Mouse (Mus musculus) gastrocnemius, postnatal 14 days (tissue): ENCODE data around the gene Gm9573. TPM values are rescaled to one million over a fixed set of nuclear protein-coding genes. Genes with fewer than 3 reads are reported as not detected.

Source experiments
- DNase-seq: peaks from one replicate; pipeline ENCODE4 v3.0.0; 2021; ENCODE audit warnings: mixed read lengths
- intact Hi-C: fragments of 180-260 bp; cut with DNase I; formaldehyde crosslinking; loops from one replicate; pipeline ENCODE4 v1.15.1; 2025; ENCODE audit warnings: low total_unique reads
- long read RNA-seq, 2 experiments: library from polyadenylated mRNA; stranded (forward); transcript quantifications; one replicate each; pipeline ENCODE4 v2.0.0; 2021
- total RNA-seq, 2 experiments: library from RNA; stranded (reverse); gene quantifications; 2 replicates each; pipeline ENCODE4 v1.2.3; 2021

The Gm9573 gene
- total RNA-seq = not detected
- long read RNA-seq, experiment 1 = 0 reads
- long read RNA-seq, experiment 2 = 0 reads

GRCm38 (mm10) chr17:35626537-35626936 lies at the start of gene Gm9573:
Gene Gm9573, minus strand, starts transcription at chr17:35626637.
- intact Hi-C loops = no loop called here
- no peak for DNase-seq

- intact Hi-C loops = no loop called here
- peak; percentile 88 for DNase-seq
These were observed 47.1 kb upstream of the Gm9573 start, which contains the start of gene Gtf2h4 for GRCm38 (mm10) chr17:35673416-35674035. Gene Gtf2h4, minus strand, starts transcription at chr17:35673739.

- intact Hi-C loops = no loop called here
- no peak for DNase-seq
These were observed 46.1 kb upstream of the Gm9573 start for GRCm38 (mm10) chr17:35672527-35672926.

GRCm38 (mm10) chr17:35671846-35672245 lies 45.4 kb upstream of the Gm9573 start:
- no peak for DNase-seq
- intact Hi-C loops = no loop called here

DNA sequence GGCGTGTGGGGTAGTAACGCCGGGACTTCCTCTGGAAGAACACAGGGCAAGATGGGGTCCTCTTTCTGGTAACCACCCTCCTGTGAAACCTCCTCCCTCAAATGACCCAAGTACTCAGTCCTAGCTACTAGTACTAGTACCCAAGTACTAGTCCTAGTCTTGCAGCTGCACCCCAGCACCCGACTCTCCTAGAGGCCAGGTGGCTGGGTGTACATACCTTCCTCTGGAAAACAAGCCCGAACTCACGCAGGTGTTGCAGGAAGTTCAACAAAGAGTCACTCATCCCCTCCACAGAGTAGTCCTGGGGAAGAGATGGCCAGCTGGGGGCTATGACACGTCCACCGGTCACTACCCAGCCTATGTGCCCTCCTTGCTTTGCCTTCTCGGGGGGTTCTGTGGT lies 43.3 kb upstream of the Gm9573 start:
- intact Hi-C loops = no loop called here
- DNase-seq = no peak

GRCm38 (mm10) chr17:35667334-35668065 lies 41.1 kb upstream of the Gm9573 start, which contains the start of gene Vars2:
Gene Vars2, minus strand, starts transcription at chr17:35667592.
- intact Hi-C loops = no loop called here
- peak; percentile 94 for DNase-seq

DNA sequence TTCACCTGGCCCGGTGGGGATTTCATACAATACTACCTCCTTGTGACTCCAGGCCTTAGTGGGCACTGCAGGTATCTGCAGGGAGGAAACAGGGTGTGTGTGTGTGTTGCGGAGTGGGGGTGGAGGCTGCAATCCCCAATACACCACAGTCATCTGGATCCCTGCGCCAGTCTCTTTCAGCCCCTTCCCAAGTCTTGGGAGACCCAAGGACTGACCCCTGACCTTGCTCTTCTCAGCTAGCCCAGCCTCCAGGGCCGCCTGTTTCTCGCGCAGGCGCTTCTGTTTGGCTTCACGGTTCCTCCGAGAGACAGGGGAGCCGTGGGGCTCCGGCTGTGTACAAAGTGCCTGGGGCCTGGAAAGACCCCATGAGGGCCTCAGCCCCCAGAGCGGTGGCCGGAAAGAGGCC lies 40.4 kb upstream of the Gm9573 start:
- no peak for DNase-seq
- intact Hi-C loops = no loop called here

DNA sequence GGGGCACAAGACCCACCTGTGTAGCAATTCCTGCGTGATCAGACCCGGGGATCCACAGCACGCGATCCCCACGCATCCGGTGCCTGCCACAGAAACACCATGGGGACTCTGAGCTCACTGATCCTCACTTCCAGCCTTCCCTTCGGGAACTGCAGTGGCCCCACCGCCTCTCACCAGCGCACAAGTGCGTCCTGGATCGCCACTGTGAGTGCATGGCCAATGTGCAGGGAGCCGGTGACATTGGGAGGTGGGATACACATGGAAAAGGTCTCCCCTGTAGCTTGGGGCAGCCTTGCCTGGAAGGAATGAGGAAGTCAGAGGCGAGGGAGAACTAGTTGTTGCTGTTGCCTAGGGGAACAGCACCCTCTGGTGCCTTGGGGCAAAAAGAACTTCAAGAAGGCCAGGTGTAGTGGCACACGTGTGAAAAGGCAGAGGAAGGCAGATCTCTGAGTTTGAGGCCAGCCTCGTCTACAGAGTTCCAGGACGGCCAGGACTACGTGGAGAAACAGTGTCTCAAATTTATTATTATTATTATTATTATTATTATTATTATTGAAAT lies 39.6 kb upstream of the Gm9573 start:
- no peak for DNase-seq
- intact Hi-C loops = no loop called here

GRCm38 (mm10) chr17:35653086-35653485 lies 26.6 kb upstream of the Gm9573 start:
- DNase-seq = no peak

DNA sequence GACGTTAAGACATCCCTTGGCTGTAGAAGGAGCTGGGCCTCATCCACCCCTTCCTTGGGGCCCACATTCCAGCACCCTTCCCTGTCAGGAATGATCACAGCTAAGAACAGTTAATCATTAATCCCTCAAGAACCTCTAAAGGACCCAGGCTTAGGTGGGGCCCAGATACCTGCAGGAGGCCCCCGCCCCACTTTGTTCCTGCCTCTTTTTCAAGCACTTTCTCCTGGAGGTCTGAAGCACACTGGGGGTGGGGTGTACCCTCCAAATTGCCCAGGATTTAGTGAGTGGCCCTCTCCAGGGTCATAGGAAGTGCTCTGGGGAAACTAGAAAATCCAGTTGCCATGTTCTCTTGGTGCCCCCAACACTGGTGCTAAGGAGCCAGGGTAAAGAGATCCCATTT lies 23.0 kb upstream of the Gm9573 start:
- DNase-seq = no peak
- intact Hi-C loops = no loop called here

More at GRCm38 (mm10) chr17:35653086-35653485, 26.6 kb upstream of the Gm9573 start:
- intact Hi-C loops = no loop called here

GRCm38 (mm10) chr17:35643609-35644236 lies 17.3 kb upstream of the Gm9573 start, which contains the start of gene Mucl3:
Gene Mucl3, minus strand, starts transcription at chr17:35643695.
- no peak for DNase-seq
- intact Hi-C loops = no loop called here

DNA sequence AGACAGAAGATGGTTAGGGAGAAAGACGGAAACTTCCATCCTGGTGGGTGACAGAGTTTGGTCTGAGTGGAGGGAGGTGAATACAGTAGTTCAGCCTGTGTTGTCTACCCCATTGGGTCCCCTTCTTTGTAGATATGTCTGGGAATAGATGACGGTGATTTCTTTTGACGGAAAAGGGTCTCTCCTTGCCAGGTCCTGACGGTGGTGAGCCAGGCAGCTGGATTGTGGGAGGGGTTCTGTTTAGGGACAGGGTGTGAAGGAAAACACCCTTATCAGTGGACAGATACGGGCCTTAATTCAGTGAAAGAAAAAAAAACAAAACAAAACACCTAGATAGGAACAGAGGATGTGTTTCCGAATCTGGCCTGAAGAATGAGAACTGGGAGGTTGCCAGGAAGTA lies 12.9 kb upstream of the Gm9573 start:
- intact Hi-C loops = no loop called here
- DNase-seq = no peak

- DNase-seq = peak; percentile 41
- intact Hi-C loops = no loop called here
These were observed 12.2 kb upstream of the Gm9573 start for GRCm38 (mm10) chr17:35638475-35639190.

- intact Hi-C loops = no loop called here
- no peak for DNase-seq
These were observed 9.9 kb upstream of the Gm9573 start for GRCm38 (mm10) chr17:35636363-35636762.

DNA sequence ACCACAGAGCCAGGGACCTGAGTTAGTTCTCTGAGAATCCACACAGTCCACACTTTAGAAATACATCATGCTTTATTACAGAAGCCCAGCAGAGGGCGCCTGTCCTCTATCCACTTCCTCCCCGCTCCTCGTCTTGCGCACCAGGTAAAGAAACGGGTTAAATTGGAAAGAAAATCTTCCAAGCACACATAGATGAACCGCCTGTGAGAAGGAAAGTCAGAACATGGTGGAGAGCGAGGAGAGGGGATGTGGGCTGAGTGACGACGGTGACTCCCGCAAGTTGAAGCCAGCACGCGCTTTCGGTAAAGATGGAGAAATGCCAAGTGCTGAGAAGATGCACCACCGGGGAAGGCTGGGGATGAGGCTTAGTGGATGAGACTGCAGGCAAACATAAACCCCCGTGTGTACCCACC lies 9.3 kb upstream of the Gm9573 start:
- DNase-seq = peak; percentile 48

DNA sequence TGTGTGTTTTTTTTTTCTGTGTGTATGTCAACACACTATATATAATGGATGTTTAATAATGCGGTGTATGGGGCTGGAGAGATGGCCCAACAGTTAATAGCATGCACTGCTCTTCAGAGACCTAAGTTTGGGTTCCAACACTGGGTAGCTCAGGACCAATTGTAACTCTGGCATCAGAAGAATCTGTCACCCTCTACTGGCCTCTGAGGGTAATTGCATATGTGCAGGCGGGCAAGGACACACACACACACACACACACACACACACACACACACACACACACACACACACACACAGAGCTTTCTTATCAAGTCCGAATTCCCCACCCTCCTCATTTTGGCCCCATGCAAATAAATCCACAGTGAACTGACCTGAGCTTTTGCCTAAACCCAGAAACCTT lies 8.8 kb upstream of the Gm9573 start:
- no peak for DNase-seq
- intact Hi-C loops = no loop called here

More for the DNA sequence above, 9.3 kb upstream of the Gm9573 start:
- intact Hi-C loops = no loop called here

DNA sequence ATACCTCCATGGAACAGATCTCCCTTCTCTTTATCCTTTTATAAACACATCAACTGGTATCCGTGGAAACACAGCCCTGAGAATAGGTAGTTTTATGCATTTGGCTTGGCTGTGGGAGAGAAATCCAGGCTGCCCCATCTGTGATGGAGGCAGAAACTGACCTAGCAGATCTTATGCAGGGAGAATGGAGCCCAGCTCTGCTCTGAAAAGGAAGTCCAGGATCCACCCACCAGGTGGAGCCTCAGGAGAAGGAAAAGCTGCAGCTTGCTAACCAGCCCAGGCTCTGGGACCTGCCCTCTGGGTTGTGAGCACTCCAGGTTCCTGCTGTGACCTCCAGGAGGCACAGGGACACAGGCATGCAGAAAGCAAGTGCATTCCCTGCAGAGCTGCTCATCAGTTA lies 7.6 kb upstream of the Gm9573 start:
- DNase-seq = no peak
- intact Hi-C loops = loop anchor here (5.0 kb wide), 1 partner anchor 103 kb away; no protein-coding TSS in a partner anchor

DNA sequence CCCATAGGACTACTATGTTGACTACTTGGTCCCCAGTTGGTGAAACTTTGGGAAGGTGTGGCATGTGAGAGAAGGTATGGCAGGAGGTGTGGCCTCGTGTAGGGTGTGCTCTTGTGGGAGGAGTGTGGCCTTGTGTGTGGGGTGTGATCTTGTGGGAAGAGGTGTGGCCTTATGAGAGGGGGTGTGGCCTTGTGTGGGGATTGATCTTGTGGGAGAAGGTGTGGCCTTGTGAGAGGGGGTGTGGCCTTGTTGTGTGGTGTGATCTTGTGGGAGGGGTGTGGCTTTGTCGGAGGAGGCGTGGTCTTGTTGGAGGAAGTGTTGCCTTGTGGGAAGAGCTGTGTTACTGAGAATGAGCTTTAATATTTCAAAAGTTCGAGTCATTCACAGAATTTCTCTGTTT lies 9.3 kb downstream of the Gm9573 start:
- DNase-seq = no peak
- intact Hi-C loops = no loop called here

- no peak for DNase-seq
- intact Hi-C loops = no loop called here
These were observed 24.6 kb downstream of the Gm9573 start for GRCm38 (mm10) chr17:35601736-35602354.
